Mouse (Mus musculus) gastrocnemius, adult 18-20 months (tissue): ENCODE results near the gene Hoxc5. TPM values are rescaled to one million over a fixed set of nuclear protein-coding genes. Genes with fewer than 3 reads are reported as not detected.

Experiments used
- DNase-seq: peaks from one replicate; pipeline ENCODE4 v3.0.0; 2021; ENCODE audit warnings: low spot score
- total RNA-seq, 2 experiments: library from RNA; stranded (reverse); gene quantifications; 2 replicates each; pipeline ENCODE4 v1.2.3; 2021

Hoxc5 gene
- total RNA-seq, 2 experiments from 2014 or later, result 1.5 to 2.1 TPM

GRCm38 (mm10) chr15:103034043-103034806 is 67.0 kb downstream of the Hoxc5 start:
- no peak for DNase-seq

DNA sequence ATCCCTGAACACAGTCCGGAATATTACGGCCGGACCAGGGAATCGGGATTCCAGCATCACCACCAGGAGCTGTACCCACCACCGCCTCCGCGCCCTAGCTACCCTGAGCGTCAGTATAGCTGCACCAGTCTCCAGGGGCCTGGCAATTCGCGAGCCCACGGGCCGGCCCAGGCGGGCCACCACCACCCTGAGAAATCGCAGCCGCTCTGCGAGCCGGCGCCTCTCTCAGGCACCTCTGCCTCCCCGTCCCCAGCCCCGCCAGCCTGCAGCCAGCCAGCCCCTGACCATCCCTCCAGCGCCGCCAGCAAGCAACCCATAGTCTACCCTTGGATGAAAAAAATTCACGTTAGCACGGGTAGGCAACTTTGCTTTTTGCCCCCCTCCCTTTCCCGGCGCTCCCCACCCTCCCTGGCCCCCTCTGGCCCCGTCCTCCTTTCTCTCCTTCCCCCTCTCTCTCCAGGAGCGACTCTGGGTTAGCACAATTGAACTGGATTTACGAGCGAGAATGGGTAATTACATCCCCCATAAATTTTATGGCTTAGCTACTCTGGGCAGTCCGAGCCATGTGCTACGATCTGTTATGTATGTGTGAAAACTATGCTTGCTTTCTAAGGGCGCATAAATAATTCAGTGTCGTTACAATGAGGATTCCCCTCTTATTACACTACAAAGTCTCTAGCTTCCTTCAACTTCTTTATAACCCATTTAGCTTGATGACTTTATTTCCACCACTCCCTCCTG is 67.7 kb downstream of the Hoxc5 start:
- DNase-seq, result no peak

DNA sequence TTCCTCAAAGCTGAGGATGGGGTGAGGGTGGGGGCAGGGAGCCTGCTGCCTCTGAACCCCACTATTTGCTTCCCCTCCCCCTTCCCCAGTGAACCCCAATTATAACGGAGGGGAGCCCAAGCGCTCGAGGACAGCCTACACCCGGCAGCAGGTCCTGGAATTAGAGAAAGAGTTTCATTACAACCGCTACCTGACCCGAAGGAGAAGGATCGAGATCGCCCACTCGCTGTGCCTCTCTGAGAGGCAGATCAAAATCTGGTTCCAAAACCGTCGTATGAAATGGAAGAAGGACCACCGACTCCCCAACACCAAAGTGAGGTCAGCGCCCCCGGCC is 68.3 kb downstream of the Hoxc5 start:
- DNase-seq, result no peak

- DNase-seq, result no peak
Measured at GRCm38 (mm10) chr15:103037579-103037978, 70.3 kb downstream of the Hoxc5 start.

DNA sequence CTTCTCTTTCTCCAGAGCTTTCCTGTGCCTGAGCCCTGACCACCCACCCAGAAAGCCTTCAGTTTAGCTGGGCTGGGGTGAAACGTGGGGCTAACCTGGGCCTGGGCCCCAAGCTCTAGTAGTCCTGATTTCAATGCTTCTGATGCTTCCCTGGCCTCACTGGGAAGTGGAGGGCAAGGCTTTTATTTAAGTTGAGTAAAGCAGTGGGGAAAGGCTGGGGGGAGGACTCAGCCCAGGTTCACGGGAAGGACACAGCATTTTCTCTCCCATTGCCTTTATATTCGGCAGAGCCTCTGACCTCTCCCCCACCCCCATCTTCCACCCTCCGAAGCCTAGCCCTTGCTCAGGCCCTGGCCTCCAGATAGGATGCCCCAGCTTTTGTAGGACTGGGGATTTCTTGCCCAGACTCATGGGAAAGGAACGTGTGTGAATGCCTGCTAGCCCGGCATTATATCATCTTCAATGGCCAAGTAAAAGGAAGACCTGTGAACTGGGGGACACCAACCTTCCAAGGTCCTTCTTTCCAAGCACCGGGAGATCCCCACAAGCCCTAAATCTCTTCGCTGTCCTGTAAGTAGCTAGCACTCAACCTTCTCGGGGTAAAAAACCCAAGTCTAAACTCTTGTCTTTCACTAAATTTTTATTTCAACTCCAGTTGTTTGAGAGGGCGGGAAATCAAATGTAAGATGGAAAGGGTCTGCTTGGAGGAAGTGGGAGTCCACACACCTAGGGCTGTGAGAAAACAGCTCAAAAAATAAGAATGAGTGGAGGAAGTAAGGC is 71.6 kb downstream of the Hoxc5 start:
- DNase-seq, result no peak

DNA sequence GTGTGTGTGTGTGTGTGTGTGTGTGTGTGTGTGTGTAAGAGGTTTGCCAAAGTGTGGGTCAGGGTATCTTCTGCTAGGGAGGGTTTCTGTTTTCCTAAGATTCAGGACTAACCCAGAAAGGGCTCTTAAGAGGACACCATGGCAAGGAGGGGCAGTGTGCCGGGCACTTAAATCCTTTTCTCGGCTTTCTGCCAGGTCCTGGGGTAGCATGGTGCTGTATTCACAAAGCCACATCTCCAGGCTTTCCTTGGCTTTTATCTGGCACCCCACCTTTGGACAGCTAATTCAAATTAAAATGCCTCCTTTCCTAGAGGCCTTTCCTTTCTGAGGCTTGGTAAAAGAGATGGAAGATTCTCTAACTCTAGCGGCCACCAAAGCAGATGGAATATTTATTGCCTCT is 72.4 kb downstream of the Hoxc5 start:
- DNase-seq, result no peak

- no peak for DNase-seq
Measured at GRCm38 (mm10) chr15:103040601-103041000, 73.4 kb downstream of the Hoxc5 start.

DNA sequence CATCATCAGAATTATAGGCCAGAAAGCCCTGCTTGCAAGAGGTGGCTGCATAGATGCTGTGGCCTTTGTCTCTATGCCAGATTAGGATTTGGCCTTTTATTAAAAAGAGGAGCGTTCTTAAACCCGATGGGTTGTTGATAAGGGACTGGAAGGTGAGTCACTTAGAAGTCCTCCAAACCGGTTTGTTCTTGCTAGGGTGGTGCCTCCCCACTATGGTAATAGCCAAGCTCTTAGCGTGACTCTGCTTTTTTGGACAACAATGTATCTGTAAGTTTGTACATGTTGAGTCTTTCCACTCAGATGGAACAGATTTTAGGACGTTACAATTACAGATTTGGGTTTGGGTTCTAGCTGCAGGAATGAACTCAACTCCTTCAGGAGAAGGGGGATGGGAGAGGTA is 74.4 kb downstream of the Hoxc5 start:
- no peak for DNase-seq

GRCm38 (mm10) chr15:103042209-103042608 is 75.0 kb downstream of the Hoxc5 start:
- no peak for DNase-seq

DNA sequence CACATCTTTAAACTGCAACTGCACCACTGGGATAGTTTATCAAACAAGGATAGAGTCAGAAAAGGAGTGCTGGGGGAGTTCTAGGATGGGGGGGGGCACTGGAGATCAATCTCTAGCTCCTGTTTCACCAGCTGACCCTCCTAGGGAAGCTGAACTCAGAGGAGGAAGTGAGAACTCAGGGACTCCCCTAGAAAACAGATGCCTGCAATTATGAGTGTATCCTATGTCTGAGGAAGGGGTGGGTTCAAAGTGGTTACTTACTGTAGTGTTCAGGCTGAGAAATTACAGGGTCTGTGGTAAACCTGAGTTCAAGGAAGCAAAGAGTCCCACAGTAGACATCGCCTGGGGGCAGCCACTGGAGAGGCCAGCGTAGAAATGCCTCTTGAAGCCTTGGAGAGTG is 84.4 kb downstream of the Hoxc5 start:
- DNase-seq, result no peak

GRCm38 (mm10) chr15:103053210-103053609 is 86.0 kb downstream of the Hoxc5 start:
- no peak for DNase-seq

DNA sequence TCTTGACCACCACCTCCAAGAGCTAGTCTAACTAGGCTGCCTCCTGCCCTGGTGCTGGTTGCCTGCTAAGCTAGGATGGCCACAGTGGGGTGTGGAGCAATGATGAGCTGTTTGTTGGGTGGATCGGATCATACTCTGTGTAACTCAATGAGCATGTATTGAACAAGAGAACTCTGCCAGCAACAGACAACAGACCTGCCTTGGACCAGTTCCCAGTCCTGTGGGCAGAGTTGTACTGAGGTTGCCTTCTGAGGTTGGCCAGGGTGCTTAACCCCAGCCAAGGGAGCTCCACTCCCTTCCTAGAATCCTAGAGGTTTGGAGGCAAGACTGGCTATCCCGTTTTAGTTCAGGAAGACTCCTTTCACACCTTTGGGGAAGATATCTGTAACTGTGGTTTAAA is 89.2 kb downstream of the Hoxc5 start:
- DNase-seq, result no peak

- no peak for DNase-seq
Measured at GRCm38 (mm10) chr15:103058715-103059114, 91.5 kb downstream of the Hoxc5 start.

DNA sequence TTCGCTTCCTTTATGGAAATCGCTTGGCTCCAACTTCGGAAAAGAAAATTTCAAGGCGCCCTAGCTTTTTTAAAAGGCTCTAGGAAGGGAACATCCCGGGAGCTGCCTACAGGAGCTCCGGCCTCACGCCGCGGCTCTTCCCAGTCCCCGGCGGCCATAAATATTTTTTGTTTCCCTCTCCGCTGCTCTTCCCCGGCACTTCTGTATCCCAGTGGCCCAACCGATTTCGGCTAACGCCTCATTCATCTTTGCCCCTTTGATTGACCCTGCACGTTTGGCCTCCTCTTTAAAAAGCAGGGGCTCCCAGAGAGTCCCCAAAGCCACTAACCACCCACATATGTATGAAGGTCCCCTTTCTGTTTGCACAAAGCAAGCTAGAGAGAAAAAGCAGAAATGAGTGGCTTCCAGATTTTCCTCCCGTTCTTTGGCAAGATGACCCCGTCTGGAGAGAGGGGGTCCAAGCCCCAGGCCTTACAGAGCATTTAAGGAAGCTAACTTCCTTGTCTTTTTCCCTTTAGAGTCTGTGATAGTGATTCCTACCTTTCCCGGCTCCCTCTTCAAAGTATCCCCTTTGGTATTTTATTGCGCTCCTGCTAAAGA is 92.2 kb downstream of the Hoxc5 start:
- DNase-seq, result no peak

- DNase-seq, result no peak
Measured at GRCm38 (mm10) chr15:103060021-103060340, 92.7 kb downstream of the Hoxc5 start.

DNA sequence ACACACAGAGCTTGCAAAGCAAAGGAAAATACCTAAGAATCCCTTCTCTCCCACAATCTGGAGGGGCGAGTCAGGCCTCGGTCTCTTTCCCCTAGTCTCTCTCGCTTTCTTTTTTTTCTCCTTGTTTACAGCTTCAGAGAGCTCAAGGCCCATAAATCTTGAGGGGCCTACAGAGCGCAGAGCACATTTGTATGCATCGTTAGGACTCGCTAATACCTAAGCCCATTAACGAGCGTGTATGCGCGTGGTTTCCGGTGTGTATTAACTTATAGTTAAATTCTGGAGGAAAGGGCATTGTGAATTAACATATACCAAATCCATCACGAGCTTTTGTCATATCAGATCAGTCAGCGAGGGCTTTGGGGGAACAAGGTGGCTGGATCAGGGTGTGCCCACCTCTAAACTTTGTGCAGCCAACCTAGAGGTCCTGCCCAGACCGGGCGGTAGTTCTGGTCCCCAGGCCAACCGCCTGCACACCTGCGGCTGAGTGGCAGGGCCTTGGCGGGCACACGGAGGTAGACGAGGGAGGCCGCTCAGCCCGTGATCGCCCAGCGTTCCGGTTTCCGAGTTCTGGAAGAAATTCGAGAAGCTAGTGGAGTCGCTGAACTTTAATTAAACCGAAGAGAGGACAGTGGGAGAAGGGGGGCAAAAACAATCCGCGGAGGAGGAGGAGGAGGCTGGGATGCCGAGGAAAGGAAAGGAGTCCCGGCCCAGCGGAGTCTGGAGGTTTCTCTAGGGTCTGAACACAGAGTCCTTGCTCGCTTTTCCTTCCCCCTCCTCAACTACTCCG is 93.3 kb downstream of the Hoxc5 start:
- DNase-seq, result peak; percentile 64

DNA sequence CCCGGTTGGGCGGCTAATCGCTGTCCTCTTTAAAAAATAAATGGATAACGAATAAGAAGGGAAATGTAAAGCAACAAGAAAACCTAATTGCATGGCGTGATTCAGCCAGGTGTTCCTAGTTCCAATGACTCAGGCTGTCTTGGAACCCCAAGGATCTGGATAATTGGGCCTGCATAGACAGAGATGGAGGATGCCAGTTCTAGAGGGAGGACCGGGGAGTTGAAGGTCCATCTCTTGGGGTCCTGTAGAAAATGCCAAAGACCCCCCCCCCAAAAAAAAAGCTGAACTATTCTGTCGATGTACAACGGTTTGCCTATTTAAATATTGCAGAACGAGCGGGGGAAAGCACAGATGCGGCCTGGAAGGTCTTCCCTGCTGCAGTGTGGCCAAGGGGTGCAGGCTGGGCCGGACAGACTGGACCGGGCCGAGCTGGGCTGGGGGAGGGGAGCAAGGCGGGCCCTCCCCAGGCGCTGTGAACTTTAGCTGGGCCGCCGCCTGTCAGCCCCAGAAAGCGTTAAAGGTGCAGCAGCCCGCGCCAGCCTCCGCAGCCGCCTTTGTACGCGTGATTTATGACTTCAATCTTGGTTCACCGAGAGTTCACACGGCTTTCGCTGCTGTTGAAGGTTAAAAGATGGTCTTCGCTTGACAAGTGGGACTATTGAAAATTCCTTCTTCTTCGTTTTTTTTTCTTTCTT is 94.0 kb downstream of the Hoxc5 start:
- peak; percentile 36 for DNase-seq

DNA sequence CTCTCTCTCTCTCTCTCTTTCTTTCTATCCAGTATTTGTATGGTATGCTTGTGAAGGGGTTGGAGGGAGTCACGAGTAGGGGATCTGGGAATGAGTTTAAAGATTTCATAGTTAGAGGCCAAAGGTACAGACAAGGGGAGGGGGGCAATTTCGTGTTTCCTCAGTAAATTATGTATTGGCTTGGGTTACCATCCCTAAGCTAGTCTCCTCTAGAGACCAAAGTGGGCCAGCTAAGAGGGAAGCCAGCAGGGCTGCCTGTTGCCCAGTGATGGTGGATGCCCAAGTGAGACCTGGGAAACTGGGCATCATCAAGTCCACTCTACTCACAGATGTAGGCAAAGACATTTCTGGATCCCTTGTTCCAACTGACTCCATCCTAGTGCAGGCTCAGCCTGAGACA is 94.7 kb downstream of the Hoxc5 start:
- DNase-seq, result no peak

- no peak for DNase-seq
Measured at GRCm38 (mm10) chr15:103065642-103066041, 98.4 kb downstream of the Hoxc5 start.
